Mouse (Mus musculus) mammary gland, adult 2 months (tissue): ENCODE data around the gene Selenom. TPM values are rescaled to one million over a fixed set of nuclear protein-coding genes. Genes with fewer than 3 reads are reported as not detected.

Experiments
- polyA plus RNA-seq: library from polyadenylated mRNA; depleted of rRNA; stranded (reverse); fragments of >200 nt; gene quantifications from 2 replicates; pipeline ENCODE4 v1.2.3, GENCODE M21; 2012; ENCODE audit warnings: low replicate concordance; rRNA removed

The Selenom gene
- 88.8 and 176 TPM in 2 replicates for polyA plus RNA-seq

DNA sequence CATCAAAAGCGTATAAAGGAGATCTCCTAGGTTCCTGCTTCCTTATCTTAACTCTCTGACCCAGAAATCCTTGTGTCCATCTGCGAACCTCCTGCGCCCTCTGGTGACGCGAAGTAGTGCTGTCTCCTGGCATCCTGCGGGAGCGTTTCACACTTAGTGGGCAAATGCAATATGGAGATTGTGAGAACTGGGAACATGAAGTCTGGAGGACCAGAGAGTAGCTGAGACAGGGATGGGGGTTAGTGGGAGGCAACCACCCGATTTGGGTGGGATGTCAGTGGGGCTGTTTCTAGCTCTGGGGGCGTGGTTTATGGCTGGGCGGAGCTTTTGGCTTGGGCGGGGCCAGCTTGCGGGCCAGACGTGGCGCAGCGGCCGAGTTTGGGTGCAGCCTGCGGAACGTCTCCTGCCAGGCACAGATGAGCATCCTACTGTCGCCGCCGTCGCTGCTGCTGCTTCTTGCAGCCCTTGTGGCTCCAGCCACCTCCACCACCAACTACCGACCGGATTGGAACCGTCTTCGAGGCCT, at the start of gene Selenom:
Gene Selenom (plus strand): TSS at position 156 of the 526 bp plus-strand sequence.

GRCm38 (mm10) chr11:3487952-3488570, 26.4 kb upstream of the Selenom start, which contains the start of gene Pla2g3:
Gene Pla2g3 (plus strand): TSS chr11:3488284.

DNA sequence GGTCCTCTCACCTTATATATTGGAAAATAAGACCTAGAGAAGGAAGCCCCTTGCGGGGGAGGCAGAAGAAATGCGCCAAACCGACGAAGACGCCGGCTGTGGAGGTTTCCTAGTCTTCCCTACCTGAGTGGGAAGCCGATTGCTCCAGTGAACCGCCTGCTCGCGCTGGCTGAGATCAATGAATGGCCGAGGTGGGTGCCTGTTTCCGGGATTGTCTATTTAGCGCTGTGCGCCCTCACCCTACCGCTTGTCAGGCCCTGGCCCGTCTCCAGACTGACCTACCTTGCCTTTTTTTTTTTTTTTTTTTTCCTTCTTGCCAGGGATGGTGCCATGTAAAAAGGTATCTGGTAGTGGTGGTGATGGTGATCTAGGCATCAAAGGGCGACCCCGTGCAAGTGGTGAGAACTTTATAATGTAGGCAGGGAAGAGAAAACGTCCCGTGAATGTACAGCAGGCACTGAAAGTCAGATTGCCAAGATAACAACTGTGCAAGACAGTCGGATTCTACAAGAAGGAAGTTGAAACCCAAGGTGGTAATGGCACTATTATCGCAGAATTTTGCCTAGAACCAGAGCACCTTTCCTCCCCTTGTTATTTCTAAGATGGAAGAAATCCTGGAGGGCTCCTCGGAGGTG, 26.1 kb downstream of the Selenom start, which contains the start of gene Smtn:
Gene Smtn (minus strand): TSS at position 162 of the 635 bp plus-strand sequence.

Other genes with a start within 250 kb of the Selenom start
- 15.5 and 28.1 TPM in 2 replicates for gene Drg1, start 248.3 kb upstream of the Selenom start, polyA plus RNA-seq
- gene Patz1, start 225.8 kb upstream of the Selenom start, polyA plus RNA-seq, result 24.7 and 51.7 TPM in 2 replicates
- 23.0 and 53.0 TPM in 2 replicates for gene Pik3ip1, start 184.3 kb upstream of the Selenom start, polyA plus RNA-seq
- gene Limk2, start 105.5 kb upstream of the Selenom start, polyA plus RNA-seq, result 68.0 and 81.3 TPM in 2 replicates
- 24.0 and 45.3 TPM in 2 replicates for gene Rnf185, start 62.3 kb upstream of the Selenom start, polyA plus RNA-seq
- 0.42 and 0.45 TPM in 2 replicates for gene Pla2g3, start 26.4 kb upstream of the Selenom start, polyA plus RNA-seq
- 4.0 and 5.4 TPM in 2 replicates for gene Inpp5j, start 9.9 kb upstream of the Selenom start, polyA plus RNA-seq
- 27.1 and 39.0 TPM in 2 replicates for gene Smtn, start 25.9 kb downstream of the Selenom start, polyA plus RNA-seq
- gene Morc2a, start 134.5 kb downstream of the Selenom start, polyA plus RNA-seq, result 8.2 and 14.0 TPM in 2 replicates